Mouse (Mus musculus): ENCODE measurements around the gene Slc25a43.

GRCm38 (mm10) chrX:36803189-36803588 lies 59.7 kb downstream of the Slc25a43 start:
- TF ChIP-seq MAFK (IDR thresholded peaks at IDR 0.05; ENCODE audit: insufficient read depth, low read depth, low read length) (no peak), ZNF384 (IDR thresholded peaks at IDR 0.05; ENCODE audit: low read depth, low read length) (no peak)
